Mouse (Mus musculus): ENCODE results near the gene Gtf2f2. TPM values are rescaled to one million over a fixed set of nuclear protein-coding genes. Genes with fewer than 3 reads are reported as not detected.
"Not testable (repeated sequence)": the region's sequence is repeated elsewhere in the genome, so short reads cannot be mapped to it uniquely, and the experiment has no call there.

Gtf2f2 gene
- total and polyA plus RNA-seq, 3 experiments, result 44.8 to 118 (median 90.6) TPM

GRCm38 (mm10) chr14:75870631-75871030 is 140.0 kb downstream of the Gtf2f2 start:
- dilution Hi-C loops (cut with MboI; ENCODE audit: extremely low pct_ligation_motif_present, extremely low pct_unique_long_range_greater_than_20kb, low sequenced_read_pairs), result no loop called here
- H3K4me3 ChIP-seq (replicated peaks in 1 of 3; ENCODE audit: low read depth in 2 of 3, low read length in 2 of 3, poor library complexity in 1 of 3), result no peak overlapping the region
- peaks cover 3% of the 10 kb centered on the region for H3K9me3 ChIP-seq (replicated peaks; ENCODE audit: low read length)
- H3K4me1 ChIP-seq (ENCODE audit: control insufficient read depth in 1 of 2, insufficient read depth in 2 of 2), result no peaks in the 10 kb centered on the region
- peak; percentile 22 for TF ChIP-seq RAD21 (IDR thresholded peaks at IDR 0.05; ENCODE audit: low read depth, low read length)
- TF ChIP-seq MEF2A (IDR thresholded peaks at IDR 0.05; ENCODE audit: borderline replicate concordance, low read depth, low read length), result no peak
- peak in 1 of 2 experiments; percentile 56; a peak in 2 of 4 replicates for TF ChIP-seq CTCF (conservative IDR thresholded peaks at IDR 0.05 in 1 of 2, IDR thresholded peaks at IDR 0.05 in 1 of 2; ENCODE audit: low read depth in 2 of 2, low read length in 2 of 2)
- in situ Hi-C loops (cut with MboI; ENCODE audit: low pct_ligation_motif_present, low pct_unique_long_range_greater_than_20kb, low sequenced_read_pairs), result no loop called here
- no peak overlapping the region for H3K27ac ChIP-seq (ENCODE audit: insufficient read depth, low read depth)
- no peak overlapping the region for H3K9ac ChIP-seq (ENCODE audit: insufficient read depth, low read depth)
- H3K4me2 ChIP-seq (ENCODE audit: insufficient read depth, low read depth, poor library complexity, severe bottlenecking), result no peak overlapping the region
- H3K36me3 ChIP-seq (replicated peaks in 1 of 2; ENCODE audit: control insufficient read depth in 1 of 2, insufficient read depth in 1 of 2, low read length in 1 of 2), result no peaks in the 10 kb centered on the region
- H3K27me3 ChIP-seq (replicated peaks), result no peaks in the 10 kb centered on the region
- DNase-seq (ENCODE audit: extremely low read depth), result peak; percentile 38
- H3K79me2 ChIP-seq (replicated peaks; ENCODE audit: control insufficient read depth, extremely low read depth, insufficient read depth, poor library complexity, severe bottlenecking), result no peaks in the 10 kb centered on the region

GRCm38 (mm10) chr14:75869769-75870363 is 140.8 kb downstream of the Gtf2f2 start:
- no peak for TF ChIP-seq PAX5 (IDR thresholded peaks at IDR 0.05; ENCODE audit: low read length)
- no peak for TF ChIP-seq TBP (conservative IDR thresholded peaks at IDR 0.05; ENCODE audit: low read depth, low read length)
- TF ChIP-seq ETS1 (conservative IDR thresholded peaks at IDR 0.05; ENCODE audit: low read depth, low read length), result no peak
- no peak for TF ChIP-seq CHD1 (IDR thresholded peaks at IDR 0.05; ENCODE audit: low read depth, low read length)
- TF ChIP-seq SIN3A (IDR thresholded peaks at IDR 0.05; ENCODE audit: low read length), result no peak
- no peak for TF ChIP-seq MAX (IDR thresholded peaks at IDR 0.05; ENCODE audit: low read length)
- TF ChIP-seq JUND (conservative IDR thresholded peaks at IDR 0.05; ENCODE audit: low read depth, low read length), result no peak
- no peak for TF ChIP-seq USF2 (conservative IDR thresholded peaks at IDR 0.05; ENCODE audit: low read depth, low read length)
- no peak for TF ChIP-seq POLR2A (IDR thresholded peaks at IDR 0.05; ENCODE audit: low read depth, low read length)
- TF ChIP-seq RCOR1 (conservative IDR thresholded peaks at IDR 0.05; ENCODE audit: low read depth, low read length), result no peak
- no peak for DNase-seq (ENCODE audit: extremely low read depth)
- H3K4me3 ChIP-seq (replicated peaks in 1 of 3; ENCODE audit: low read depth in 2 of 3, low read length in 2 of 3, poor library complexity in 1 of 3), result no peak overlapping the region
- dilution Hi-C loops (cut with MboI; ENCODE audit: extremely low pct_ligation_motif_present, extremely low pct_unique_long_range_greater_than_20kb, low sequenced_read_pairs) (no loop called here), in situ Hi-C loops (cut with MboI; ENCODE audit: low pct_ligation_motif_present, low pct_unique_long_range_greater_than_20kb, low sequenced_read_pairs) (no loop called here)
- H3K36me3 ChIP-seq (replicated peaks in 1 of 2; ENCODE audit: control insufficient read depth in 1 of 2, insufficient read depth in 1 of 2, low read length in 1 of 2), result no peaks in the 10 kb centered on the region
- no peak overlapping the region for H3K4me2 ChIP-seq (ENCODE audit: insufficient read depth, low read depth, poor library complexity, severe bottlenecking)
- H3K4me1 ChIP-seq (ENCODE audit: control insufficient read depth in 1 of 2, insufficient read depth in 2 of 2), result no peaks in the 10 kb centered on the region
- no peaks in the 10 kb centered on the region for H3K27me3 ChIP-seq (replicated peaks)
- peaks cover 3% of the 10 kb centered on the region for H3K9me3 ChIP-seq (replicated peaks; ENCODE audit: low read length)
- no peak overlapping the region for H3K9ac ChIP-seq (ENCODE audit: insufficient read depth, low read depth)
- no peak overlapping the region for H3K27ac ChIP-seq (ENCODE audit: insufficient read depth, low read depth)
- H3K79me2 ChIP-seq (replicated peaks; ENCODE audit: control insufficient read depth, extremely low read depth, insufficient read depth, poor library complexity, severe bottlenecking), result no peaks in the 10 kb centered on the region

GRCm38 (mm10) chr14:75868028-75868427 is 142.6 kb downstream of the Gtf2f2 start:
- H3K36me3 ChIP-seq (replicated peaks in 1 of 2; ENCODE audit: control insufficient read depth in 1 of 2, insufficient read depth in 1 of 2, low read length in 1 of 2); H3K4me2 ChIP-seq (ENCODE audit: insufficient read depth, low read depth, poor library complexity, severe bottlenecking); H3K9ac ChIP-seq (ENCODE audit: insufficient read depth, low read depth); H3K9me3 ChIP-seq (replicated peaks; ENCODE audit: low read length); dilution Hi-C loops (cut with MboI; ENCODE audit: extremely low pct_ligation_motif_present, extremely low pct_unique_long_range_greater_than_20kb, low sequenced_read_pairs); H3K79me2 ChIP-seq (replicated peaks; ENCODE audit: control insufficient read depth, extremely low read depth, insufficient read depth, poor library complexity, severe bottlenecking); H3K27me3 ChIP-seq (replicated peaks); DNase-seq (ENCODE audit: extremely low read depth); H3K27ac ChIP-seq (ENCODE audit: insufficient read depth, low read depth); in situ Hi-C loops (cut with MboI; ENCODE audit: low pct_ligation_motif_present, low pct_unique_long_range_greater_than_20kb, low sequenced_read_pairs); H3K4me1 ChIP-seq (ENCODE audit: control insufficient read depth in 1 of 2, insufficient read depth in 2 of 2); H3K4me3 ChIP-seq (replicated peaks in 1 of 3; ENCODE audit: low read depth in 2 of 3, low read length in 2 of 3, poor library complexity in 1 of 3): not testable (repeated sequence)
